Mouse (Mus musculus) cerebellum, adult 11 months (tissue): ENCODE measurements around the gene Gm49322.
"Not testable (repeated sequence)": the region's sequence is repeated elsewhere in the genome, so short reads cannot be mapped to it uniquely, and the experiment has no call there.

Experiments
- DNase-seq: peaks from one replicate; pipeline ENCODE4 v3.0.0; 2022

The Gm49322 gene

DNA sequence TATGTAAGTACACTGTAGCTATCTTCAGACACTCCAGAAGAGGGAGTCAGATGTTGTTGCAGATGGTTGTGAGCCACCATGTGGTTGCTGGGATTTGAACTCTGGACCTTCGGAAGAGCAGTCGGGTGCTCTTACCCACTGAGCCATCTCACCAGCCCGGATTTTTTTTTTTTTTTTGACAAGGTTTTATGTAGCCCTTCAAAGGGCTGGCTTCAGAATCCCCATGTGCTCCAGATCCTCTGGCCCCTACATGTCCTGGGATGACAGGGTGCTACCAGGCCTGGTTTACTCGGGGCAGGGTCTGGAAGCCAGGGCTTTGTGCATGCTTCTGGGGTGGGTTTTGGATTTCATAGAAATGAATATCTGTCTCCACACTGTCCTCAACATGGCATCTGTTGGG, at the start of gene Gm49322:
Gm49322 (plus strand) TSS at position 301 of the 400 bp plus-strand sequence.
- DNase-seq: not testable (repeated sequence)

- DNase-seq: peak; percentile 71
These were observed 48.4 kb upstream of the Gm49322 start for GRCm38 (mm10) chr10:80557346-80557965.

DNA sequence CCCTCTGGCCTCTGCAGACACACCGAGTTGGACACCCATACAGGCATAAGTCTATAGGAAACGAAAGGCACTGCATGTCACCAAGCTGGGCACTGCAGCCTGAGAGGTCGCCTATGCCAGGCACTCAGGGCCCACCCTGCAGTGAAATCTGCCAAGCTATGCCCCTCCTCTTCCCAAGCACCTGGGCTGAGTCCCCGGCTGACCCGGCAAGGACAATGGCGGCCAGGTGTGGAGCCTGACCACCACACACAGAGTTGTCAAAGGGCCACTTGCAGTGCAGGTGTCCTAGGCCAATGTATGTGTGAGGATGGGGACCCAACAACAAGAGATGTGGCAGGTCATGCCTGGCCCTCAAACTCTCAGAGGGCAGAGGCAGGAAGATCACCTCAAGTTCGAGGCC, 46.4 kb upstream of the Gm49322 start:
- DNase-seq: no peak

GRCm38 (mm10) chr10:80560621-80561020, 45.2 kb upstream of the Gm49322 start:
- DNase-seq: no peak

GRCm38 (mm10) chr10:80561116-80561944, 44.5 kb upstream of the Gm49322 start, which contains the start of gene Rexo1:
TSS of gene Rexo1 (minus strand) at chr10:80561560.
- peak; percentile 90 for DNase-seq

- DNase-seq: peak; percentile 86
These were observed 39.3 kb upstream of the Gm49322 start for GRCm38 (mm10) chr10:80566375-80567092.

- no peak for DNase-seq
These were observed 36.9 kb upstream of the Gm49322 start for GRCm38 (mm10) chr10:80568876-80569275.

GRCm38 (mm10) chr10:80569664-80570066, 36.2 kb upstream of the Gm49322 start:
- DNase-seq: no peak

DNA sequence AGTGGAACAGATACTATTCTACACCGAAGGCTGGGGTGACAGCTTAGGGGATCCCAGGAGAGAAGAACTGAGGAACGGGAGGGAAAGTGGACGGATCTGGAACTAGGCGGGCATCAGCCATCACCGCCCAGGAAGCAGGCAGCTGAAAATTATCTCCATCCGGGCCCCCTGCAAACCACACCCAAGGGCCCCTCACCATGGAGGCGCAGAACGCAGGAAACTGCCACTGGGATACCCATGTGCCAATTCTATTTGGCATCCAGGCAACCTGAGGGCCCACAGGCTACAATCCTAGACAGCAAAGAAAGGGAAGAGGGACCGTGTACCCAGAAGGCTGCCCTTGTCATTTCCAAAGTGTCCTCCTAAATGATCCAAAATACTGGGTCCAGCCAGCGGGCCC, 35.4 kb upstream of the Gm49322 start:
- no peak for DNase-seq

DNA sequence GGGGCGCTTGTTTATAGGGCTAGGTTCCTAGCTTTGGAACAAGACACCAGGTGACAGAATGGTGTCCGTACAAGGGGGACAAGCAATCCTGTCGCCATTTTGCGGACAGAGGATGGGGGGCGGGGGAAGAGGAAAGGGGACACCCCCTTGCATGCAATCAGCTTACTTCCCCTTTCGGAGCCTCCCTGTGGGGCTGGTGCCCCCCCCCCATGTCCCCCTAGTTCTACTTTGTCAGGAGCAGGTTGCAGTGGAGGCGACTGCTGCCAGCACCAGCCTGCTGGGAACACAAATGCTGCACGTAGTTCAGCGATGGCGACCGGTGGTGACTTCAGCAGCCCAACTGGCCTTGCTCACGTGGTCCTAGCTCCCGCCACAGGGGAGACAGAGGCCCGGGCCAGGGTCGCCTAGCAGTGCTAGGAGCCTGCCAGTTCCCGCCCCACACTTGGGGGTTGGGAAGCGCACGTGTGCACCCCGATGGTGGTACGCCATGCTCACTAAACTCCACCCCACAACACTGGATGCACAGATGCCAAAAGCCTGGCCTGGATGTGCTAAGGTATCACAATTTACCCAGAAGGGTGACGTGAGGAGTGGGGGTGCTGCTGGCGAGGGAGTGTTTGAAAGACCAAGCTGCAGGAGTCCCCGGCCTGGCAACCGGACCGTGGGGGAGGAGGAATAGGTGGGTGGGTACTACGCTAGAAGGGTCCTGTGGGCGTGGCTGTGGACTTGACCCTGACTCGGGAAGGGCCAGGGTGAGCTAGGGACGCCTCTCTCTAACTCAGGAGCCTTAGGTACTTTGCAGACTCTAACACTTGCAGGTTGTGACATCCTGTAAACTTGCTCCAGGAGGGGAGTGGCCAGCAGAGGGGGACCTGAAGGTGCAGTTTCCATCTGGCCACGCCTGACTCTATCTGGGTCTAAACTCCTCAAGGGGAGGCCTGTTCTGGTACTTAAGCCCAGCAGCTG, 34.7 kb upstream of the Gm49322 start:
- no peak for DNase-seq

- DNase-seq: no peak
These were observed 33.3 kb upstream of the Gm49322 start for GRCm38 (mm10) chr10:80572477-80572876.

DNA sequence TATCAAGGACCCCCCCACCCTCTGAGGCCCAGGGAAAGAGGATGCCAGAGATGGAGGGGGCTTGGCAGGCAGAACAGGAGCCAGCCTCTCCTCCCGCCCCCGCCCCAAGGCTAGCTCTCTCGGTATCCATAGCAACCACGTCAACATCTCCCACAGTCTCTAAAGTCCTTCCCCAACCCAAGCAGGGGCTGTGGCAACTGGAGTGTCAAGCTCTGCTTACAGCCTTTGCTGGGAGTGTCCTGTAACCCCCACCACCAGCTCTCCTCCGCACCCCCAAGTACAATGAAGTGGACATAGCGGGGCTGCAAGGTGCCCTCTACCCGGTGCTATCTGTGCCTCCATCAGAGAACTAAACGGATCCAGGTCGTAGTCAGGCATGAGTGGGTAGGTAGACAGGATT, 31.9 kb upstream of the Gm49322 start:
- no peak for DNase-seq

DNA sequence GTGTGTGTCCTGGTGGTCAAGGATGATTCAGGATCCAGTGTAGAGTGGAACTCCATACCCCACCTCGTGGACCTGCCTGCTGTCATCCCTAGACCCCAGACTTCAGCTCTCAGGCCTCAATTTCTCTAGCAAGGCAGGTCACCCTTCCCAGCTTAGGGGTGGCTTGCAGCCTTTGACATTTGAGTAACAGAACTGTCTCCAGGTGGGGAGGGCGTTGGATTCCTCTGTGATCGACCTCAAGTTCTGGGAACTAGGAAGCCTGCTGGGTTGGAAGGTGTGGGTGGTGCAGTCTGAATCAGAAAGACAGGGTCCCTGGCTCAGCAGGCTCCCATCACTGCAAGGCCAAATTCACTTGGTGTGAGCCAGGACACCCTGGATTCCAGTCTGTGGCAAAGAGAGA, 30.9 kb upstream of the Gm49322 start:
- no peak for DNase-seq

- DNase-seq: no peak
These were observed 29.9 kb upstream of the Gm49322 start for GRCm38 (mm10) chr10:80575925-80576324.

DNA sequence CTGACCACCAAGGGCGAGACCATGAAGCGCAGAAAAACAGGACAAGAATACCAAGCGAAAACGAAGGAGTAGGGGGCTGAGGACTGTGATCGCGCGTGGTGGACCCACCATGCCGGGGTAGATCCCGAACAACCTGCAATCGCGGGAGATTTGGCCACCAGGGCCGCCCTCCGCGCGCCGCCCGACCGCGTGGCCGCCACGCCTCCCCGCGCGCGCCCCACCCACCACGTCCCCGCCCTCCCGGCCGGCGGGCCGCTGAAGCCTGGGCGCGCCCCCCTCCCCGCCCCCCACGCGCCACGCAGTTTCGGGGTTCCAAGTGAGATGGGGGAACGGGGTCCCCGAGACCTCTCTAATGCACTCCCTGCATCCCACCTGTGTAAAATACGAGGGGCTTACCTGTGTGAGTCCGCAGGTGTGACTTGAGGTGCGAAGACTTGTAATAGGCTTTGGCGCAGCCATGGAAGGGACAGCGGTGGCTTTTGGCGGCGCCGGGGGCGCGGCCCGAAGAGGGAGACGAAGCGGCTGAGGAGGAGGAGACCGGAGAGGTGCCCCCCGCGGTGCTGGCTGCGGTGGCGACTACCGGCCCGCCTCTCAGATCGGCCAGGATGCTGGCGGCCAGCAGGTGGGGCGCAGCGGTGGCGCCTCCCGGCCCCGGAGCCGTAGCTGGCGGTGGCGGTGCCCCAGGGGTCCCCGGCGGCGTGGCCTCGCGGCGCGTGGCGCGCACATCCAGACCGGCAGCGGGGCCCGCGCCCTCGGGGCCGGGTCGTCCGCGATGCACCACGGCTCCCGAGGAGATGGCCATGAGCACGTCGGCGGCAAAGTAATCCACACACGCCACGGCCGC, 29.2 kb upstream of the Gm49322 start:
- DNase-seq: peak; percentile 70

- DNase-seq: peak; percentile 90
These were observed 28.4 kb upstream of the Gm49322 start, which contains the start of gene Klf16 for GRCm38 (mm10) chr10:80577195-80578130. TSS of gene Klf16 (minus strand) at chr10:80577321.

DNA sequence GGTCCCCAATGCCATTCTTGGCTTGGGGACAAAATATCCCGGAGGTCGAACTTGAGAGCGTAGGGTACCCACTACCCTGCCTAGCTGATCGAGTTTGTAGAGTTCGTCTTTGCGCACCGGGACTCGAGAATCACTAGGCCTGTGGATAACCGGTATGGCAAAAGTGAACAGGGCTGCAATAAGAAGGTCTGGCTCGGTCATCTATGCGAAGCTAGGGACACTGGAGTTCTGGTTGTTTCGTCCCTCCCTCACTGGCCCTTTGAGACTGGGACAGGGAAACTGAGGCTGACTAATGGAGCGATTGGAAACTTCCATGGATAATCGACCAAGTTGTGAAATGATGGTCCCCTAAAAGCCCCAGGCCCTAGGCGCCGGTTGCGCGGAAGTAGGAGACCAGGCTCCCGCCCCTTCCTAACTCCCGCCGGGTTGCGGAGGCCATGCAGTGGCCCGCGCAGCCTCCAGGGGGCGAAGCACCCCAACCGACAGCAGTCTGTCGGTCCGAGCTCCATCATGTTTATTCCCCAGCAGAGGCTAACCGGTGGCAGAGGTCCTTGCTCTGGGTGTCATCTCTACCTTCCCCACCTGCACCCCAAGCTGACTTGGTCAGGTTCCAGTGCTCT, 27.6 kb upstream of the Gm49322 start:
- peak; percentile 73 for DNase-seq

- no peak for DNase-seq
These were observed 26.9 kb upstream of the Gm49322 start for GRCm38 (mm10) chr10:80578911-80579310.

DNA sequence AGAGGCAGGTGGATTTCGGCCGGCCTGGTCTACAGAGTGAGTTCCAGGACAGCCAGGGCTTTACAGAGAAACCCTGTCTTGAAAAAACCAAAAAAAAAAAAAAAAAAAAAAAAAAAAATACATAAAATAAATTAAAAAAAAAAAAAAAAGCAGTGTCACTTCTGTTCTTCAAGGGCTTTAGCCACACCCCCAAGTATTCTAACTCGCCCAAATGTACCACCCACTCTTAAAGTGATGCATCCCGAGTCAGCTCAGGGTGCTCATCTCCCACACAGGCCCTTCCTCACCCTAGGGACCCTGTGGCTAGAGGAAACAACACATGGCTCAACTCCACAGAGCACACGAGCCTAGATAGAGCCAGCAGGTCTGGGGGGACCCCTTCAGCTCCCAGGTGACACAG, 22.8 kb upstream of the Gm49322 start:
- DNase-seq: no peak

GRCm38 (mm10) chr10:80584045-80584488, 21.8 kb upstream of the Gm49322 start:
- no peak for DNase-seq
